Mouse (Mus musculus) limb, embryonic 14.5 days (tissue): ENCODE data around the gene Mbd3. TPM values are rescaled to one million over a fixed set of nuclear protein-coding genes. Genes with fewer than 3 reads are reported as not detected.

Experiments
- ATAC-seq: fragments of 200-750 bp; cut with Nextera tagmentation; 2 replicates; pipeline ENCODE4 v1.8.0; 2017; ENCODE audit warnings: low read depth, moderate number of reproducible peaks, moderate TSS enrichment; ENCODE audit not compliant: low FRiP score
- DNase-seq: peaks from one replicate; pipeline ENCODE4 v3.0.0-alpha.2; 2015; ENCODE audit warnings: low spot score
- H3K27ac ChIP-seq: fragments of 300-500 bp; sonication (generic); replicated peaks from 2 replicates; pipeline ENCODE4 v1.5.1; 2014; ENCODE audit warnings: low read depth, mild to moderate bottlenecking, low read length, moderate library complexity, mixed read lengths
- H3K27me3 ChIP-seq: fragments of 300-500 bp; sonication (generic); 2 replicates; pipeline ENCODE4 v1.6.1; 2014; ENCODE audit warnings: low read length, mixed read lengths; ENCODE audit not compliant: control insufficient read depth, insufficient read depth
- H3K36me3 ChIP-seq: fragments of 300-500 bp; sonication (generic); 2 replicates; pipeline ENCODE4 v1.6.1; 2014; ENCODE audit warnings: mild to moderate bottlenecking, low read length, moderate library complexity, mixed read lengths; ENCODE audit not compliant: control insufficient read depth, insufficient read depth
- H3K4me1 ChIP-seq: fragments of 300-500 bp; sonication (generic); 2 replicates; pipeline ENCODE4 v1.6.1; 2014; ENCODE audit warnings: antibody characterized with exemption, low read length, mixed read lengths; ENCODE audit not compliant: control insufficient read depth, insufficient read depth
- H3K4me2 ChIP-seq: fragments of 300-500 bp; sonication (generic); replicated peaks from 2 replicates; pipeline ENCODE4 v1.6.1; 2014; ENCODE audit warnings: low read depth, mild to moderate bottlenecking, low read length, moderate library complexity; ENCODE audit not compliant: severe bottlenecking
- H3K4me3 ChIP-seq: fragments of 300-500 bp; sonication (generic); replicated peaks from 2 replicates; pipeline ENCODE4 v1.5.1; 2014; ENCODE audit warnings: low read length
- H3K9ac ChIP-seq: fragments of 300-500 bp; sonication (generic); 2 replicates; pipeline ENCODE4 v1.6.1; 2014; ENCODE audit warnings: mild to moderate bottlenecking, low read depth, low read length, moderate library complexity; ENCODE audit not compliant: severe bottlenecking
- H3K9me3 ChIP-seq: fragments of 300-500 bp; sonication (generic); 2 replicates; pipeline ENCODE4 v1.6.1; 2016; ENCODE audit warnings: low read length; ENCODE audit not compliant: control insufficient read depth
- POLR2A ChIP-seq: fragments of 200-500 bp; IDR thresholded peaks from 2 replicates; pipeline ENCODE4 v1.8.0; 2012; ENCODE audit warnings: inconsistent platforms, mild to moderate bottlenecking, moderate library complexity, borderline replicate concordance; ENCODE audit not compliant: insufficient read depth, insufficient read length; ENCODE audit errors: extremely low read depth
- WGBS: fragments of 180-500 bp; shearing (Covaris S2); extraction: QIAGEN DNeasy Blood & Tissue Kit; methylation state at CpG from one replicate; pipeline ENCODE4 v1.1.7; 2014; 5-methylcytosine and 5-hydroxymethylcytosine counted together
- polyA plus RNA-seq, 2 experiments: library from polyadenylated mRNA; depleted of rRNA in 1 of 2; stranded (reverse) in 1 of 2; unstranded in 1 of 2; fragments of >200 nt; fragmentation: Nextera tagmentation in 1 of 2; extraction: Ambion mirVana in 1 of 2; gene quantifications; 2 replicates each; pipeline versions ENCODE4 v1.2.1 to v1.2.3; 2012 to 2014

The Mbd3 gene
- polyA plus RNA-seq, 2 experiments = 196 to 267 TPM

DNA sequence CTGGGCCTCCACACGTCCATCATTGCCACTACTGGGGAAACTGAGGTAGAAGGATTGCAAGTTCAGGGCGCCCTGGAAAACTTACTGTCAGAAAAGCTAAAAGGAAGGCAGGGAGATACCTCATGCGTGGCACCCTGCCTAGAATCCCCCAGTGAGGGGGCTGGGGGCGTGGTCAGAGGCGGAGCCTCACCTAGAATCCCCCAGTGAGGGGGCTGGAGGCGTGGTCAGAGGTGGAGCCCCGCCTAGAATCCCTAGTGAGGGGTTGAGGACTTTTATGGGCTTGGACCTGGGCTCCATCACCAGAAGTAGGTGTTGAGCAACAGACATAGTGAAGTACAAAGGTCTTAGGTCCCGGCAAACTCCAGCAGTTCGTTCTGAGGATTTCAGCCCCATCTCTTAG lies 36.9 kb upstream of the Mbd3 start:
- ATAC-seq (no peak), DNase-seq (peak; percentile 20)
- Histone ChIP-seq H3K36me3 (peaks cover under 1% of the 10 kb centered on the region; the same call in 1 of the 2 replicates), H3K27ac (no peak overlapping the region), H3K4me3 (no peak overlapping the region), H3K9ac (no peak overlapping the region), H3K27me3 (no peaks in the 10 kb centered on the region), H3K4me1 (peaks cover 8% of the 10 kb centered on the region), H3K9me3 (no peaks in the 10 kb centered on the region), H3K4me2 (no peak overlapping the region)
- TF ChIP-seq POLR2A = no peak
- WGBS = 13% methylated on average over 9 of the region's 9 CpGs

DNA sequence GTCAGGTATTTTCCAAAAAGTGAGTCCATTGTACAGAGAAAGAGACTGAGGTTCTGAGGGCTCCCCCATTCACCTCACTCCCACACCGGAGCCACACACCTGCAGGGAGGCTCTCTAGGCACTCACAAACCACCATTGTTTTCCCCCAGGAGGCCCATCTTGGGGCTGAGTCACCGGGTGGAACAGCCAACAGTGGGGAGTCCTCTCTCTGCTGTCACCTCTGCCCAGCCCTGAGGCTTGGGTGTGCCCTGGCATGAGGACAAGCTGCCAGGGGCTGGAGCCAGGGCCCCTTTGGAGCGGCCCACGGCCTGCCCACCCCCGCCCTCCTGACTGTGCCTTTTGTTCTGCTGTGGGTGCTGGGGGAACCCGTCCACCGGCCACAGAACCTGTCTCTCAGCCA lies 36.4 kb upstream of the Mbd3 start:
- Histone ChIP-seq H3K27me3 (no peaks in the 10 kb centered on the region), H3K27ac (no peak overlapping the region), H3K9me3 (no peaks in the 10 kb centered on the region), H3K9ac (peak overlapping the region; percentile 21; the same call in 1 of the 2 replicates), H3K4me1 (peaks cover 8% of the 10 kb centered on the region), H3K4me2 (no peak overlapping the region), H3K36me3 (peaks cover 6% of the 10 kb centered on the region), H3K4me3 (no peak overlapping the region)
- TF ChIP-seq POLR2A = no peak
- DNase-seq = no peak
- 41% methylated on average over 7 of the region's 7 CpGs for WGBS
- ATAC-seq = no peak

DNA sequence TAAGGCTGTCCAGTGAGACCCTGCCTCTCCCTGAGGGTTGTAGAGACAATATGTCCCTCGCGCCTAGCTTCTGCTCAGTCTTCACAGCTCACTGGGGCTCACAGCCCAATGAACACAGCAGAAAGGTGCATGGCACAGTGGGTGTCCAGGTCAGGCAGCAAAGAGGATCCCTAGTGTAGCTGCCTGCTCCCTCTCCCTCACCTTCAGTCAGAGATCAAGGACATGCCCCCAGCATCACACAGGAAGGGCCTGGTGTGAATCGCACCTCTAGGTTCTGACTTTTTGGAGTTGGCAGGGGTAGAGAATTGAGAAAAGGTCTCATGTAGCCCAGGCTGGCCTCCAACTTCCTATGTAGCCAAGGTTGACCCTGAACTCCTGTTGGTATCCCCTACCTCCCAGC lies 35.5 kb upstream of the Mbd3 start:
- Histone ChIP-seq H3K9ac (no peak overlapping the region), H3K36me3 (peaks cover 15% of the 10 kb centered on the region), H3K4me1 (peaks cover 8% of the 10 kb centered on the region), H3K9me3 (no peaks in the 10 kb centered on the region), H3K27me3 (no peaks in the 10 kb centered on the region), H3K4me2 (no peak overlapping the region), H3K27ac (no peak overlapping the region), H3K4me3 (no peak overlapping the region)
- no peak for DNase-seq
- no peak for ATAC-seq
- no peak for TF ChIP-seq POLR2A
- WGBS = 77% methylated on average over 3 of the region's 3 CpGs

DNA sequence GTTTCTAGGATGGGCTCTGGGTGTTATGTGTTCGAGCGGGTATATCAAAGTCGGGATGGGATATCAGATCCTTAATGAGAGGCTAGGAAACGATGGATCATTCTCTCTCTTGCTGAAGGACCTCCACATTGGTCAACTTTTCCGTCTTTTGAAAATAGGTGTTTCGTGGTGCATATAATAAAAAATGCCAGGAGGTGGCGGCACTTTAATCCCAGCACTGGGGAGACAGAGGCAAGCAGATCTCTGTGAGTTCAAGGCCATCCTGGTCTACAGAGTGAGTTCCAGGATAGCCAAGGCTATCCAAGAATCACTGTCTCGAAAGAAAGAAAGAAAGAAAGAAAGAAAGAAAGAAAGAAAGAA lies 34.9 kb upstream of the Mbd3 start:
- Histone ChIP-seq H3K27ac (no peak overlapping the region), H3K9ac (no peak overlapping the region), H3K4me3 (peak overlapping the region; percentile 94; the same call in 1 of the 2 replicates), H3K4me1 (peaks cover 8% of the 10 kb centered on the region), H3K27me3 (no peaks in the 10 kb centered on the region), H3K36me3 (peaks cover 21% of the 10 kb centered on the region), H3K4me2 (no peak overlapping the region; the same call in 1 of the 2 replicates), H3K9me3 (no peaks in the 10 kb centered on the region)
- DNase-seq (no peak), ATAC-seq (no peak)
- no peak for TF ChIP-seq POLR2A
- 10% methylated on average over 8 of the region's 8 CpGs for WGBS

DNA sequence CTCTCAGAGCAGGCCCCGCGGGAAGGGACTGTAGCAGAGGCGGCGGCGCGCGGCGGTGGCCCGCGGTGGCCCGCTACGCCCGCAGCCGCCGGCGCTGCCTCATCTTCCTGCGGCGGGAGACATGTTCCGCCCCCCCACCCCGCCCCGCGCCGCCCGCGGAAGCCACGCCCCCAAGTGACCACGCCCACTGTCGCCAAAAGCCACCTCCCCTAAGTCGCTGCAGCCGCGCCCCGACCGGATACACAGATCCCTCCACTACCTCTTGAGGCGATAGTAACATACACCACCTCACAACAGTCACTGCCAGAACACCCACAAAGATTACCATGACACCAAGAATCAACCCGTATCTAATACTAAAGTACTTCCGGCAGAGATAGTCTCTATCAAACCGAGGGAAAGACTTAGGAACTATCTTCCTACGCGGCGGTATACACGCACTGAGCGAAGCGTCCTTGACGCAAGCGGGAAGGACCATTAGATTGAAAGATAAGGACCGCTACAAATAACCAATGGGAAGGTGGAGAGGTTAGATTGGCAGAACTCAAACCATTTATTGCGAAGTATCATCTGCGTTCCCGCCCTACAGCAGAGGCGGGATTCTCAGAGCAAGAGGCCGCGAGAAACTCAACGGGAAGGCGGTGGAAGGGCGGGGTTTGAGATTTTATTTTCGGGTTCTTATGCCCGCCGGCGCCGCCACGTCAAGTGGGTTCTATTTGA lies 34.3 kb upstream of the Mbd3 start, which contains the start of gene Tcf3:
TSS of gene Tcf3 (minus strand) at position 135 of the 720 bp plus-strand sequence.
- Histone ChIP-seq H3K9ac (peak within 1 kb of the TSS; percentile 98), H3K4me2 (peak within 1 kb of the TSS; percentile 88), H3K27me3 (no peaks in the 10 kb centered on the region), H3K27ac (peak within 1 kb of the TSS; percentile 85), H3K36me3 (peaks cover 27% of the 10 kb centered on the region), H3K4me3 (peak within 1 kb of the TSS; percentile 94), H3K9me3 (no peaks in the 10 kb centered on the region), H3K4me1 (peaks cover 8% of the 10 kb centered on the region)
- TF ChIP-seq POLR2A = peak; percentile 32; the same call in 1 of the 2 replicates
- DNase-seq (peak; percentile 99), ATAC-seq (peak; percentile 94)
- under 1% methylated on average over 37 of the region's 61 CpGs for WGBS
